Mouse (Mus musculus) thymus, adult 2 months (tissue): ENCODE measurements at regions not wholly inside any gene's neighbourhood (a gene's known extent, or its start where the extent isn't known, plus 50 kb on each side); places are given as distances from the start of the nearest gene placed in this dataset.

ENCODE experiments used
- DNase-seq: peaks from one replicate; pipeline ENCODE4 v3.0.0; 2021
- H3K27ac ChIP-seq: fragments of 200-500 bp; 2 replicates; pipeline ENCODE4 v1.5.1; 2012; ENCODE audit warnings: low read length, control low read depth; ENCODE audit not compliant: control insufficient read depth, insufficient read depth
- H3K27me3 ChIP-seq: fragments of 200-500 bp; 2 replicates; pipeline ENCODE4 v1.6.1; 2012; ENCODE audit warnings: mild to moderate bottlenecking, low read length, moderate library complexity, mixed read lengths; ENCODE audit not compliant: control insufficient read depth, insufficient read depth
- H3K36me3 ChIP-seq: fragments of 200-500 bp; 2 replicates; pipeline ENCODE4 v1.6.1; 2012; ENCODE audit warnings: mild to moderate bottlenecking, low read length, moderate library complexity; ENCODE audit not compliant: control insufficient read depth, insufficient read depth
- H3K4me1 ChIP-seq: fragments of 200-500 bp; replicated peaks from 2 replicates; pipeline ENCODE4 v1.6.1; 2012; ENCODE audit warnings: low read length; ENCODE audit not compliant: control insufficient read depth, insufficient read depth
- H3K4me3 ChIP-seq: fragments of 200-500 bp; 2 replicates; pipeline ENCODE4 v1.5.1; 2012; ENCODE audit warnings: mild to moderate bottlenecking, low read length, control low read depth, moderate library complexity; ENCODE audit not compliant: control insufficient read depth, insufficient read depth
- CTCF ChIP-seq: fragments of 200-500 bp; IDR thresholded peaks from 2 replicates; pipeline ENCODE4 v1.5.1; 2012; ENCODE audit warnings: mild to moderate bottlenecking, control low read depth, low read length, moderate library complexity, borderline replicate concordance; ENCODE audit not compliant: control insufficient read depth, poor library complexity, insufficient read depth; ENCODE audit errors: extremely low read depth
- POLR2A ChIP-seq: fragments of 200-500 bp; IDR thresholded peaks from 2 replicates; pipeline ENCODE4 v1.6.1; 2012; ENCODE audit warnings: mild to moderate bottlenecking, low read length, control low read depth, moderate library complexity; ENCODE audit not compliant: control insufficient read depth, poor library complexity, insufficient read depth; ENCODE audit errors: extremely low read depth
- WGBS: fragments of 180-500 bp; shearing (Covaris S2); methylation state at CpG from one replicate; pipeline ENCODE4 v1.1.7; 2018; 5-methylcytosine and 5-hydroxymethylcytosine counted together

GRCm38 (mm10) chr14:99772774-99773423 is 474.4 kb downstream of the Klf5 start:
- WGBS = 46% methylated on average over 19 of the region's 19 CpGs
- no peak overlapping the region for H3K4me3 ChIP-seq
- H3K27ac ChIP-seq = no peak overlapping the region
- H3K4me1 ChIP-seq = no peaks in the 10 kb centered on the region
- H3K36me3 ChIP-seq = no peaks in the 10 kb centered on the region
- DNase-seq = no peak
- TF ChIP-seq CTCF = no peak
- H3K27me3 ChIP-seq = no peaks in the 10 kb centered on the region

- Histone ChIP-seq H3K4me3 (no peak overlapping the region), H3K4me1 (no peaks in the 10 kb centered on the region), H3K36me3 (no peaks in the 10 kb centered on the region), H3K27me3 (no peaks in the 10 kb centered on the region), H3K27ac (no peak overlapping the region)
- no peak for DNase-seq
- TF ChIP-seq CTCF = no peak
- TF ChIP-seq POLR2A = no peak
- WGBS = 84% methylated on average over 8 of the region's 8 CpGs
Observed at GRCm38 (mm10) chr14:99778477-99778876, 480.0 kb downstream of the Klf5 start.

- DNase-seq = no peak
- Histone ChIP-seq H3K27ac (no peak overlapping the region), H3K4me3 (no peak overlapping the region), H3K36me3 (no peaks in the 10 kb centered on the region), H3K27me3 (no peaks in the 10 kb centered on the region), H3K4me1 (no peaks in the 10 kb centered on the region)
- 90% methylated on average over 4 of the region's 4 CpGs for WGBS
- TF ChIP-seq CTCF (no peak), POLR2A (no peak)
Observed at GRCm38 (mm10) chr14:99778957-99779356, 480.5 kb downstream of the Klf5 start.

DNA sequence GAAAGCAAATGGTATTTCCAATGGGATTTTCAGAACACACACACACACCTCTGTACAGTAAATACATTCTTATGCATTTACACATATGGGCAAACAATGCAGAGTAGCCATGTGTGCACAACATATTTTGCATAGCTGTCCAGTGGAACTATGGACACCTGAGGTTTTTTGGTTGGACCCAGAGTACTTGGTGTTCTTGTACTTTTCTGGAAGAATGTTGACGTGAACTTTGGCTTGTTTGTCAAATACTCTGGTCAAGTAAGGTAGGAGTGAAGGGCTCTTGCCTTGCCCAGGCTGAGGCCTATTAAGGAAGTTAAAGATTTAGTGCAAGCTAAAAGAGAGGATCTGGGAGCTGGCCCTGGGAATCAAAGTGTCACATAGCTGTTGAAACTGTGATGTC is 485.2 kb downstream of the Klf5 start:
- WGBS = 95% methylated on average over 1 of the region's 1 CpGs
- H3K4me3 ChIP-seq = no peak overlapping the region
- H3K27me3 ChIP-seq = no peaks in the 10 kb centered on the region
- no peaks in the 10 kb centered on the region for H3K36me3 ChIP-seq
- DNase-seq = no peak
- no peak for TF ChIP-seq POLR2A
- H3K27ac ChIP-seq = no peak overlapping the region
- H3K4me1 ChIP-seq = no peaks in the 10 kb centered on the region

DNA sequence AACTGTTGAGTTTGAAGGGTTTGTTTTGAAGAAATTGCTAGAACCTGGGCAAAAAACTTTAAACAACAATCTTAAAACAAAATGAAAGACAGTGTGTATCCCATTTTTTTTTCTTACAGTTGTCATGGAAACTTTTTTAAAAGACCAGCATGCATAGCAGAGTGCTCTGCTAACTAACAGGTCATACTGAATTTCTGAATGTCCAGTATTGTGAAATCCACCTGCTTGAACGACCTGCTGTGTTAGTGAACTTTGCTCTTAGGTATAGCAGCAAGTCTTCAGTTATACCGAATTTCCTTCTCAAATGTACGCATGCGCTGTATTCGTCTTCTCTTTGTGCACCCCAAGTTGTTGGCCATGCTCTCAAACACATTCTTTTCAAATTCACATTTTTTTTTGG is 486.6 kb downstream of the Klf5 start:
- H3K4me3 ChIP-seq = no peak overlapping the region
- no peak overlapping the region for H3K27ac ChIP-seq
- H3K4me1 ChIP-seq = no peaks in the 10 kb centered on the region
- H3K27me3 ChIP-seq = no peaks in the 10 kb centered on the region
- no peak for TF ChIP-seq CTCF
- no peak for TF ChIP-seq POLR2A
- no peaks in the 10 kb centered on the region for H3K36me3 ChIP-seq
- DNase-seq = no peak
- WGBS = 89% methylated on average over 5 of the region's 5 CpGs

DNA sequence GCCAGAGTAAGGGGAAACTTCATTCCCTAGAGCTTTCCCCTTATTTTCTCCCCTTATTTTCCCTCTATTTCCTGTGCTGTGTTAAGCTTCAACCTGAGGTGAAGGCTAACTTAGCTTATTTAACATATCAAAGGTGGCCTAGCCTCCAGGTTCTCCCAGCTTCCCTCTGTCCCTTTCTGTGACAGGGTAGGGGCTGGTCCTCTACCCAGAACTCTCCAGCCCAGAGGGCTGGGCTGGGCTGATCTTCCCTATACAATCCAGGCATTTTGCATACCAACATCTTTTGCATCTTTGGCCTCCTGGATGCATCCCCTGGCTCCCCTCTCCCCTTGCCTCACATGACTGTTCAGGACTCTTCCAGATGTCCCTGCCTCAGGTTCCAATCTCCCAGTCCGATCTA is 487.9 kb downstream of the Klf5 start:
- no peak overlapping the region for H3K4me3 ChIP-seq
- no peak overlapping the region for H3K27ac ChIP-seq
- H3K36me3 ChIP-seq = no peaks in the 10 kb centered on the region
- H3K4me1 ChIP-seq = no peaks in the 10 kb centered on the region
- 94% methylated on average over 1 of the region's 1 CpGs for WGBS
- no peak for TF ChIP-seq CTCF
- no peak for TF ChIP-seq POLR2A
- no peaks in the 10 kb centered on the region for H3K27me3 ChIP-seq
- no peak for DNase-seq

DNA sequence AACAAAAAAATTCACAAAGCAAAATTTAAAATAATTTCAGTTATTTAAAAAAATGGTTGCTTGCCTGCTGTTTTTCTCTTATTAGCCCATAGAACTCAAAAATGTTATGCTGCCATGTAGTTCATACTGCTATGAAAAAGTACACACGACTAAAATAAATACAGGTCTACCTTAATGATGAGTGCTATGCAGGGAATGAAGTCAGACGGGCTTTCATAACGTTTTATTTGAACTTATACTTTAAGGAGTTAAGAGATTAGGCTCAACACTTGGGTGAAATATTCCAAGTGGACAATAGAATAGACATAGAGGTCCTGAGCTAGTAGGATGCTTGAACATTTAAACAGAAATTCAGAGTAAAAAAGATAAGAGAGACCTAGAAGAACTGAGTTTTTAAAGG is 489.7 kb downstream of the Klf5 start:
- 90% methylated on average over 3 of the region's 3 CpGs for WGBS
- no peak overlapping the region for H3K27ac ChIP-seq
- no peak overlapping the region for H3K4me3 ChIP-seq
- DNase-seq = no peak
- TF ChIP-seq CTCF (no peak), POLR2A (no peak)
- H3K4me1 ChIP-seq = no peaks in the 10 kb centered on the region
- H3K27me3 ChIP-seq = no peaks in the 10 kb centered on the region
- no peaks in the 10 kb centered on the region for H3K36me3 ChIP-seq
